Mouse (Mus musculus): Measurements from ENCODE around the gene Zmat3. TPM values are rescaled to one million over a fixed set of nuclear protein-coding genes. Genes with fewer than 3 reads are reported as not detected.

Gene Zmat3
- total RNA-seq, 2 experiments from 2014 or later = 20.2 to 23.7 TPM

DNA sequence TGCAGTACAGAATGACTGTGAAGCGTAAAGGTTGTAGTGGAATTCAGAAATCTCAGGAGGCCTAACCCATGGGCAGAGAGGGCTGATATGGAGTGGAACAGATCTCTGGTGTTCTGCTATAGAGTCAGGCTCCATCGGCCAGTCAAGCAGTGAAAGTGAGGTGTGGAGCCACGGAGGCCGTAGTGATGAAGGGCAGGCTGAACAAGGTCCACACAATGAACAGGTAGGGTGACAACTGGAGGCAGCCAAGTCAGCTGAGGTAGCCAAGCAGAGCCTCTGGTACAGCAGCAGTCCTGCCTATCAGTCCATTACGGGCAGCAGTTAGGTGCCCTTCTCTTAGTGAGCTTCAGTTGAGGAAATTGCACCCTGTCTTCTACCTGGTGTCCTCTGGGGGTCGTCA is 7.4 kb upstream of the Zmat3 start:
- DNase-seq (ENCODE audit: low spot score in 2 of 2) = no peak

DNA sequence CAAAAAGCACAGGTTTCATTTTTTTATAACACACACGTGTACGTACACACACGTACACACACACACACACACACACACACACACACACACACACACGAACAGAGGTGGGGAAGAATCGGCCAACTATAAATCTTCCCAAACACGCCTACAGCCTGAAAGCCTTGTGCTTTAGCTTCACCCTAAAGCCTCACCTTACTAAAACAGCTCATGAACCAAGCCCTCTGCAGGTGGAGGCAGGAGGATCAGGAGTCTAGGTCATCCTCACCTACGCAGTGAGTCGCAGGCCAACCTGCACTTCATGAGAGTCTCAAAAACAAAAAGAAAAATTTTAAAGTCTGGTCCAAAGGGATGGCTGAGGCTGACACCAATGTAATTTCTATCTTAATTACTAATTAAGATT is 6.7 kb upstream of the Zmat3 start:
- DNase-seq (ENCODE audit: low spot score in 2 of 2) = no peak

DNA sequence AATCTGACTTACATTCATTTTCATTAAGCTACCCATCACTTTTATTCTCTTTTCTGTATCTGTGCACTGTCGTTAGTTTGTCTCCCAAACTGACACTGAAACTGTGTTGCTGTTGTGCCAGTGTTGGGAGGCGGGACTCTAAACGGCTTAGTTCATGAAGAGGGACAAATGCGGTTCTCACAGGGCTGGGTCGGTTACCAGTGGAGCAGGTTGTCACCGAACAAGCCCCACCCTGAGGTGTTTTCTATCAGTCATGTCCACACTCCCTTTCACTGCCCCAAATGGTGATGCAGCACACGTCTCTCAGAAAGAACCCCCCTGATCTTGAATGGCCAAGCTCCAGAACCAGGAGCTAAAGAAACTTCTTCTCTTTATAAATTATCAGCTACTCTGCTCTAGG is 6.1 kb upstream of the Zmat3 start:
- no peak for DNase-seq (ENCODE audit: low spot score in 2 of 2)

DNA sequence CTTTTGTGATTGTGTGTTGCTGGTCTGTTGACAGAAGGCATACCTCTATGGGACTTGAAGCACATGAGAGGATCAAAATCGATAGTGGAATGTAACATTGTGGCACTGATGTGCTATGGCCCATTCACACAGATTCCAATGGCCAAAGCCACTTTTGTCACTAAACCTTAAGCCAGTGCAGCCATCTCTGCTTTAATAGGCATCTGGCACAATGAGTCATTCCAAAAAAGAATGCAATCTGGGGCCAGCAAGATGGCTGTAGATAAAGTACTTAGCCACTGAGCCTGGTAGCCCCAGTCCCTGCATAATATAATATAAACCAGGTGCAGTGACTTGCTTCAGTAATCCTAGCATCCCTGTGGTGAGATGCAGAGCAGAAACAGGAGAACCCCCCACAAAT is 1.7 kb upstream of the Zmat3 start:
- no peak for DNase-seq (ENCODE audit: low spot score in 2 of 2)

DNA sequence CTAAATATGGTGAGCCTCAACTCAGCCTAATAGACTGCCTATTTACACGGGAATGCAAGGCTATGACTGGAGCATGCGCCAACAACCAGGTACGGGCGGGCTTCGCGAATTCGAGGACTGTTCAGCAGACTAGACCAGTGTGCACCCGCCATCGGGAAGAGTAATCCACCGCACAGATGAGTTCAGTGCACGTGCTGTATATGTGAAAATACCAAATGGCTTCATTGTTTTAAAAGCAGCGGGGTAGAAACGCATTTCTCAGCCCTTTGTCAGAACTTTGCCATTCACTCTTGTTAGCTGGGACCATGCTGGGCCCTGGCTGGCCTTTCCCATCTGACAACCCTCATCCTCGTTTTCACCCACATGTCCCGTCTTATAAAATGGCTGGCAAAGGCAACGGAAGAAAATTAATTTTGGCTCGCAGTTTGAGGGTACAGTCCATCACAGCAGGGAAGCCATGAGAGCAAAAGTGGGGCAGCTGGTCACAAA is 476 bp upstream of the Zmat3 start:
- DNase-seq (ENCODE audit: low spot score in 2 of 2) = no peak

DNA sequence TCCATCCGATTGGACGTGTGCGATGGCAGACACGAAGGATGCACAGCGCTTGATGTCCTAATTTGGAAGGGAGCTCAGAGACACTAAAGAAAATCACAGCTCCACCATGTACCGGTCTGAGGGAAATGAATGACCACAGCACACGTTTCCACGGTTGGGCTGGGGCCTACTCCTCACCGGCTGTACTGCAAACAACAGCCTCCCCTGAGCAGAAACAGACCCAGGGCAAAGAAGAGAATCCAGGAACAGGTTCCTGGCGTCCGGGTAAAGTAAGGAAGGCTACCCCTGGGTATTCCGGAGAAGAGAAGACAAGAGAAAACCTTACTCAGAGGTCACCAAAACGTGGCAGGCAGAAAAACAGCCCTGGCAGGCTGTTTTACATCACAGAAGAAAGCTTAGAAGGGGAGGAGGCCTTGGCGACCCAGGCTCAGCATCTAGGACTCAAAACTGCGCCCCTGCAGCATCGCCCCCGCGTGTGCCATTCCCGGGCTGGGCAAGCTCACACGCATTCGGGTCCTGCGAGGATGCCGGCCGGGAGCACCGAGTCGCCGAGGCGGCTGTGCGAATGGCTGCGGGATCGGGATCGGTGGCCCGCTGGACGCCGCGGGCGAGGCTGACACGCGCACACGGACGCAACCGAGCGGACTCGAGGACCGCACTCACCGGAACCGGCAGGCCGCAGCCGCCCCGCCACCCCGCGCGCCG is 821 bp downstream of the Zmat3 start:
- no peak for DNase-seq (ENCODE audit: low spot score in 2 of 2)

DNA sequence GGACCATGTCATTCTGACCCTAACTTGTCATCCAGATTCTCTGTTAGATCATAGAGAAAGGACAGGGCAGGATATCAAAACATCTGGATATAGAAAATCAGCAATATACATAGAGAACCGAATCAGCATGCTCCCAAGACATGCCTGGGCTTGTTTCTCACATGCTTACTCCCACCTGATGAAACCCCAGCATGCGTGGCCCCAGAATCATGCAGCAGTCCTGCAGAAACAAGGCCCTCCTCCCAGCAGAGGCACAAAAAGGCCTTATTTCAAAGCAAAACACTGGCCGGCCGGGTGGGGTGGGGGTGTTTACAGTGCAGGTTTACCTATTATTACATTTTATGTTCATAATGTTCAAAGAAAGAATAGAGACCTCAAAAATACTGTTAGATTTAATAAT is 1.6 kb downstream of the Zmat3 start:
- no peak for DNase-seq (ENCODE audit: low spot score in 2 of 2)

DNA sequence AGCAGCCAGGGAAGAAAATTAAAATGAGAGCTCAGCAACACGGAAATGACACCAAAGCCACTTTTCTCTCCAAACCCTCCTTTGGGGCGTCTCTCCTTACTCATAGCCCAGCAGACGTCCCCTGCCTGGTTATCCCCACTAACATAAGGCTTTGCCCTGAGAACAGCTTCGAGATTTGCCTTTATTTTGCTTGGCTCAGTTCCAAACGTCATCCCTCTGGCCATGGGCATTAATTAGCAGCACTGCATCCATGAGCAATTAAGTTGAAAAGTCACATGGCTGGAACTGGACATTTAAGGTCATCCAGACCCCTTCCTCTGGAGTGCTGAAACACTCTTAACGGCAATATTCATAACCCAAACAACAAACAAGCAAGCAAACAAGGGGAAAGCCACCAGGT is 4.6 kb downstream of the Zmat3 start:
- no peak for DNase-seq (ENCODE audit: low spot score in 2 of 2)

DNA sequence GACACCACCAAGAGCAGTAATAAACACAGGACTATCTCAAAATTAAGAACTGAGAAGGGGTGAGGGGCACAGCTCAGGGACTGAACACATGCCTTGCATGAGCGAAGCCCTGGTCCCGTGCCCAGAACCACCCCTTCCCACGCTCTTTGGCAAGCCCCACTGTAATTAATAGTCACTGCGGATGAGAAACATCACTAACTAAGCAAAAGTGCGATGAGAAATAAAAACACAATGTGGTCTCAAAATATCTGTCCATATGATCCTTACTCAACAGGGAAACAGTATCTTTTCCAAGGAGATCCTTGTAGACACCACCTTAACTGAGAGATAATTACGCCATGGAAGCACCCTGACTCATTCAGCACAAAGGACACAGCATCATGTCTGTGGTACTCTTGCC is 17.9 kb downstream of the Zmat3 start:
- DNase-seq (ENCODE audit: low spot score in 2 of 2) = no peak

DNA sequence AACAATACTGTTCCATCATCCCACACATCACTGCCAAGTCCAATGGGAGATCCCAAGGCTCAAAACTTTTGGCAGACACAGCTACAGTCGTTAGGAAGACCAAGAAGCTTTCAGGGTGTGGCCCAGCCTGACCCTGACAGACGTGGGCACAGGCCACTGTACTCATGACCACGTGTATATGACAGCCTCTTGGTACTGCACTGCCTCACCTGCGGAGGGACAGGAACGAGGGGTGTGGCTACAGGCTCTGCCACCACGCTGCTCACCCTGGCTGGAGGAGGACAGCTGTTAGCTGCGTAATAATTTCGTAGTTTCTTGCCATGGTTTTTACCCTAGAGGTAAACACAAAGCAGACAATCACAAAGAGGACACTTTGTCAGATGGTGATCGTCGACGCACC is 20.6 kb downstream of the Zmat3 start:
- no peak for DNase-seq (ENCODE audit: low spot score in 2 of 2)

DNA sequence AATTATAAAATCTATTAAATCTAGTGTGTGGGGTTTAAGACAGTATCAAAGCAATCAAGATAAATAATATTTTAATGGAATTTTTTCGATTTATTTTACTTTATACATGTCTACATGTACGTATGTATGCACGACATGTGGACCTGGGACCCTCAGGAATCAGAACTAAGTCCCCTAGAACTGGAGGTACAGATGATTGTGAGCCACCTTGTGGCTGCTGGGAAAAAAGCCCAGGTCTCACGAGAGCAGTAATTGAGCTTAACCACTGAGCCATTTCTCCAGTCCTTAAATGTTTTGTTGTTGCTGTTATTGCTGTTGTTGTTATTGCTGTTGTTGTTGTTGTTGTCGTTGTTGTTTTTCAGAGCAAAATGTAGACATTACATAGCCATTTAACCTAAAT is 21.0 kb downstream of the Zmat3 start:
- DNase-seq (ENCODE audit: low spot score in 2 of 2) = no peak

DNA sequence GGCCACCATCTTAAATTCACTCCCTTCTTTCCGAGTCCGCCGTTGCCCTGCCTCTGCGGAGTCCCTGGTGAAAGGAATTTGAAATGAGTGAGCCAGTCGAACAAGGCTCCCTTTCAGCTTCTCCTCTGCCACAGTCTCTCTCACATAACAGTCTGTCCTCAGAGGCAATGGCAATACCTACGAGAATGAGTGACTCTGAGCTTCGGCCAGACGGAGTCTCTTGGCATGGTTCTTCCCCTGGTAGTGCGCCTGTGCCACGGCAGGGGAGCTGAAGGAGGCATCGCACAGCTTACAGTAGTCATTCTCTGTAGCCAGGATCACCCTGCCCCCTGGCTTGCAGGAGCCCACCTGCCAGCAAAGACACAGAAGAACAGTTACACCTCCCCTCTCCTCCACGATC is 22.4 kb downstream of the Zmat3 start:
- no peak for DNase-seq (ENCODE audit: low spot score in 2 of 2)

DNA sequence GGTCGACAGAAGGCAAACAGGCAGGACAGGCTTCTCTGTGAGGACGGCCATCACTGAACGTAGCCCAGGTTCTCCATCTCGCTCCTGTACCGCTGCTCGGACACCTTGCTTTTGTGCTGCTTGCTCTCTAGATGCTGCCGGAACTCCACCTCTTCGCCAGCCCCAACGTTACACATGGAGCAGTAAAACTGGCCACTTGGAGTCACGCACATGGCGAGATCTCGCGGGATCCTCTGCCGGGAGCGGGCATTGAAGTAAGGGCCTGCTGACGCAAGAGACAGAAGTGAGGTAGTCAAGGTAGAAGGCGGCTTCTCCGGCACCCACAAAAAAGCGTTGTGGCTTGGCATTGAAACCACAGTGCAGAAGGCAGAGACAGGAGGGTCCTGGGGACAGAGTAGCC is 24.4 kb downstream of the Zmat3 start:
- DNase-seq (ENCODE audit: low spot score in 2 of 2) = no peak

DNA sequence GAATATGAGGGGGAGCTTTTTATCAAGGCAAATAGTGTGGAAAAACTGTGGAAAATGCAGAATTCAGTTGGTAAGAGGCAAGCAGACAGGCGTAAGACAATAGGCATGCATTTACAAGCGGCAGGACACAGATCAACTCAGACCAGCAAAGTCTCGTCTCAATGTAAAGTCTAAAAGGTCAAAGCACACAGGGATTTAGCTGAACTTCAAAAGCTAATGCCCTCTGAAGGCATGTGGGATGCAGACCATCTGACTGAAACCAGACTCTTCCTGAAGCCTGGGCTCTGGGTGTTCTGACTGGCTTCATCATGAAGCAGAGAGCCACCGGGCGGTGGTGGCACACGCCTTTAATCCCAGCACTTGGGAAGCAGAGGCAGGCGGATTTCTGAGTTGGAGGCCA is 27.6 kb downstream of the Zmat3 start:
- no peak for DNase-seq (ENCODE audit: low spot score in 2 of 2)

DNA sequence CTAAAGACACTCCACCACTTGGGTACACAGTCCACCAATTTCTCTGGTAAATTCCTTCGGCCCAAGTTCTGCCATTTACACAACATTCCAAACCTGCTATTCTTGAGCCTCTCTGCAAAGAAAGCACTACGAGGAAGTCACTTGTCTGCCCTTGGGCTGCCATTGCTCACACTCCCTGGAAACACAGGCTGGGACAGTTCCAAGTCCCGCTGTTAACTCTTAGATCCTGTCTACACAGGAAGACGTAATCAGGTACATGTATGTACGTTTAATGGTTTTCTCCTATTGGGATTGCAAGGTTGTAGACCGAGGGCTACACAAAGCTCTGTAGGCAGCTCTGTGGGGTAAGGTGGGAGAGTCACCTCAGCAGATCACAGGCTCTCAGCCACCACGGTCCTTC is 28.0 kb downstream of the Zmat3 start:
- no peak for DNase-seq (ENCODE audit: low spot score in 2 of 2)

DNA sequence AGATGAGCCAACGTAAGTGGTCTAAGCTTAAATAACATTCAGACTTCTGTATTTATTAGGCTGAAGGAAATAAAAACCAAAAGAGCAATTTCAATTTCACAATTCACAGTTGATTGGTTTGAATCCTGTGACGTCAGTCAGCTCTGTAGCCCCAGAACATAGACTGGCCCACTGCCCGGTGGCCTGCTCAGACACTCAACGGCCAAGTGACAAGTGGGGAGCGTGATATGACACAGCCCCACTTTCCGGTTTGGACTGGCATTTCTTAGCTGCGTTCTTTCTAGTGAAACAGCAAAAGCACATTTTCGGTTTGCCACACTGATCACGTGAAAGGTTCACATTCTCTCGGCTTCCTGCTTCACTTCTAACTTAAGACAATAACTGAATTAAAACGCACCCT is 30.9 kb downstream of the Zmat3 start:
- DNase-seq (ENCODE audit: low spot score in 2 of 2) = no peak

DNA sequence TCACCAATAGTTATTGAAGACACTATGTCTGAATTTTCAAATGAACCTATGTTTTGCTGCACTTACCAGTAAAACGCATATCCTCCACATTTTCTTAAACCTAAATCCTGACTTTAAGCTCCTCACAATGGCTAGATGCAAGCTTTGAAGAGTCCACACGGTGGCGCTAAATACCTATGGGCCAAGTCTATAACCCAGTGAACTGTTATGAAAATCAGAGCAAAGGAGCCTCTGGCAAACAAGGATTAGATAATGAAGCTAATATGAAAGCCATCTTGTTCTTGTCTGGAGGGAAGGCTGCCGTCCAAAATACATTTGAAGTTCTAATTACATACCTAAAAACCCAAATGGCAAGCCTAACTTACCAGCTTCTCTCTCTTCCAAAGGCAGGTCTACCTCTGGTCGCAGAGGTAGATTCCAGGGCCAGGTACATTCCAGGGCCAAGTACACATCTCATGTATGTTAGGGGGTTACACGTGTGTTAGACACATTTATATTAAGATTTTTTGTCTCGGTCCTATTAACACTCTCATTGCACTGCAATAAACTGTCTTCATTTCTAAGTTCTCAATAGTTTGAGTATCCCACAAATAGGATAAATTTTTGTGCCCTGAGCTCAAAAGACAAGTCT is 32.2 kb downstream of the Zmat3 start:
- peak in 1 of 2 experiments; percentile 40 for DNase-seq (ENCODE audit: low spot score in 2 of 2)

DNA sequence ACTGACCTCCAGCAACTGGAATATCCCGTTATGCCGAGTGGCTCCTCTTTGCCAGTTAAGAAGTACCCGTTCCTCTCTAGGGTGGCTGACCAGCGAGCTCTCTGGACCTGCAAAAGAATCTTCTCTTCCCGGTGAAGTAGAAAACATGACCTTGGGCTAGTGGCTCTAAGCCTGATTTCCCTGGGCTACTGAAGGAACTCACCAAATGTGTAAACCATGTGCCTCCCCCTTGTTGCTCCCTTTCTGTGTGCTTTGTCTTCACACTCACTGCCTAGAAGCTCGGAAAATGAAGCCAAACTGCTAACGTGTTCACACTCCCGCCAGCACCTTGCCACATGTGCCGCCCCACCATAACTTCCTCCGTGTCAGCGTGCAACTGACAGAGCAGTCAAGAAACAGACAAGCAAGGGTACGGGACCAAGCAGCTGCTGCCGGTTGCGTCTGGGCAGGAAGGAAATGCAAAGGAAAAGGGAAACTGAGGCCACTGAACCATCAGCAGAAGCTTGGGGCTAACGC is 47.9 kb downstream of the Zmat3 start:
- no peak for DNase-seq (ENCODE audit: low spot score in 2 of 2)

DNA sequence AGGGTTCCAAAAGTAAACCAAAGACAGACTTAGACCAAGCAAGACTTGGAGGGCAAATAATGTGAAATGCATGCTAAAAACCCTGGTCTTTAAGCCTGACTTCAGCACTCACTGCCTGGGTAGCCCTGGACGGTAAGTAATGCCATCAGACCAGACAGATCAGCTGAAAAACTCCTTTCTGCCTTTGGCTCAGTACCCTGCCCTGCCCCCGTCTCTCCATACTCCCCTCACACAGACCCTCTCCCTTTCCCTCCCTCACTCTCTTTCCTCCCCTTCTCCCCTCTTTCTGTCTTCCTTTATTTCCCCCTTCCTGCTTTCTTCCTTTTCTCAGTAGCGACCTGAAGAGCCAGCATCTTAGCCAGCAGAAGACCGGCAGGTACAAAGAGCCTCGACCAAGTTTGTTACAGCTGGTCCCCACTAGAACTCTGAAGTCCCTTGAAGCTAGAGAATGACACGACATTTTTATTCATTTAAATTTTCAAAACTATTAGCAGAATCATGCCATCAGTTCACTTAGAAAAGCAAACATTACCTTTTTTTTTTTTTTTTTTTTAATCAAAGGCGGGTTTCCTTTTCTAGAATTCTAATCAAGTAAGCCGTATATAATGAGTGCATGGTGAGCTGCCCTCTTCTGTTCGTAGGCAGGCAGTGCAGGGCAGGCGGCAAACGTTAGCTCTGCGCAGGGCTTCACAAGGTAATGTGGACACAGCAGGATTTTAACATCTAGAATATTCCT is 48.5 kb downstream of the Zmat3 start:
- no peak for DNase-seq (ENCODE audit: low spot score in 2 of 2)

DNA sequence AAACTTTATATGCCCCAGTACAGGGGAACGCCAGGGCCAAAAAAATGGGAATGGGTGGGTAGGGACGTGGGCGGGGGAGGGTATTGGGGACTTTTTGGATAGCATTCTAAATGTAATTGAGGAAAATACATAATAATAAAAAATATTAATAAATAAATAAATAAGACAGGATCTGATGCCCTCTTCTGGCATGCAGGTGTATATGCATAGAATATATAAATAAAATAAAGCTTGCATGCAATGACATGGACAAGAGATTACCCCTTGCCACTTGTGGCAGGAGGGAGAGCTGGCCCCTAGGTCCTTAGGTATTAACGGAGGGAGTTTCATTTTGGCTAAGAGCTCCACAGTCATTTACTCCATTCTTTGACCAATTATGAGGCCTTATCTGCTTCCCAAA is 51.1 kb downstream of the Zmat3 start:
- DNase-seq (ENCODE audit: low spot score in 2 of 2) = no peak

DNA sequence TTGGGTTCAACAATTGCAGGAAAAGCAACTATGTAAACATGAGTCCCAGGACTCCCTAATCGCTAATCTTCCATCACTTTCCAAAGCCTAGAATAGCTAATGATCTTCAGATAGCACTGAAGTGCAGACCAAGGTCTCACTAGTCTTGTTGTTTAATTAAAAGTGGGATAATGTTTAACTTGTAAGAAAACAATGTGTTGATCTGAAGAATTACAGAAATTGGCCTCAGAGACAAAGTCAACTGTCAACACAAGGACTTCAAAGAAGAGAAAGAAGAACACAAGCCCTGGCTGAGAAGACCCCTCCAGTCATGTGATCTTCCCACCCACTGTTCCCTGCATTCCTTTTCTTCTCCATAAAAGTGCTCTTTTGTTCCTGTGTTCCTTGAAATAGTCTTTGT is 61.6 kb downstream of the Zmat3 start:
- DNase-seq (ENCODE audit: low spot score in 2 of 2) = no peak

DNA sequence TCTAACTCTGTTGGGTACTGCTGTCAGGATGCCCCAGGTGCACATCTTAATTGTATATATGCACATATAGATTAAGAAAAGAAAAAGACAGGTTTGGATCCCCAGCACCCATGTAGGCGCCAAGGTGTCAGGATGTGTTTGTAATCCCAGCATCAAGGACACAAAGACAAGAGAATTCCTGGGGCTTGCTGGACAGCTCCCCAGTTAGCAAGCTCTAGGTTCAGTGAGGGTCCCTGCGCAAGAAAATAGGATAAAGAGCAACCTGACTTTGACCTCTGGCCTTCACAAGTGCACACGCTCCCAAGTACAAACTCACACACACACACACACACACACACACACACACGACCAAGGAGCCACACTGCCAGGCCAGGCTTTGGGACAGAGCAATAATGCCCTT is 73.8 kb downstream of the Zmat3 start:
- DNase-seq (ENCODE audit: low spot score in 2 of 2) = no peak
